11 mouse cellular contexts compared by ENCODE assay signal in the genomic region with DNA sequence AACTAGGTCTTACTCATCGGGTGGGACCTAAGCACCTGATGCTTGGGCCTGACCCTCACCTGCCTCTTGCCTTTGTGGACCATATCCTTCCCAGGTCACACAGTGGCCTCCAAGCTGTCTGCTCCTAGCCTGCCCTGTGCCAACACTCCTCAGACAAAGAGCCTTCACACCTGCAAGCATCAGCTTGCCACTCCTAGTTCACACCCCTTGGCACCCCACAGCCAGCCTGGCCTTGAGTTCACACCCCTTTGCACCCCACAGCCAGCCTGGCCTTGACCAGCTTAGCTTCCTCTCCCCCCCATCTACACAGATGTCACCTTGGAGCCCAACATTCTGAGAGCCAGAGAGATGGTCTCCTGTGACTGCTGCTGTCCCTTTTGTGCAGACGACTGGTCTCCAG. TPM values are rescaled to one million over a fixed set of nuclear protein-coding genes. Genes with fewer than 3 reads are reported as not detected.
DNase-seq lines count a peak whose midpoint lies in the region; ATAC-seq and TF ChIP-seq lines count a peak whose summit lies in the region.
"Had no signal": no experiment of that assay in that cellular context is flagged by ENCODE, and none has a peak within 500 bp of the region (broad histone marks: within the 10 kb centered on the region; RNA-seq: fewer than 3 reads in every experiment).

No protein-coding gene starts in this region.

- DNase-seq in forebrain, embryonic 11.5 days (ENCODE audit: low spot score), result peak; percentile 46
- no peak for DNase-seq in left cerebral cortex, adult 2 months (ENCODE audit: extremely low spot score in 1 of 2, low spot score in 2 of 2)
- no peak for DNase-seq in left cerebral cortex, adult 18-20 months (ENCODE audit: low spot score in 2 of 2)
- DNase-seq in embryo, embryonic 10.5 days (ENCODE audit: low spot score), result no peak
- no peak for DNase-seq in thymus, postnatal 25 days
- DNase-seq: midbrain, embryonic 14.5 days had no signal

- WGBS in forebrain, embryonic 11.5 days, result 90% methylated on average over 2 of the region's 2 CpGs
- 91% methylated on average over 2 of the region's 2 CpGs for WGBS in forebrain, embryonic 16.5 days
- WGBS in heart, embryonic 16.5 days, result 76% methylated on average over 2 of the region's 2 CpGs
- 40% methylated on average over 2 of the region's 2 CpGs for WGBS in small intestine, adult 2 months

- no peak for ATAC-seq in forebrain, embryonic 11.5 days (replicated peaks; ENCODE audit: low FRiP score)
- ATAC-seq in forebrain, embryonic 16.5 days, result no peak
- no peak for ATAC-seq in heart, embryonic 16.5 days (replicated peaks; ENCODE audit: extremely low read depth, insufficient read depth, low FRiP score)
- ATAC-seq: forebrain, embryonic 14.5 days had no signal

- no peak for TF ChIP-seq POLR2A in small intestine, adult 2 months (IDR thresholded peaks at IDR 0.05; ENCODE audit: low read depth, low read length)

- no peak overlapping the region for H3K9ac ChIP-seq in forebrain, embryonic 11.5 days (ENCODE audit: low read length)
- no peak overlapping the region for H3K9ac ChIP-seq in forebrain, embryonic 16.5 days (replicated peaks; ENCODE audit: low read depth, low read length)
- 0 out of 2 replicates have a peak overlapping the region, but pooled peaks have one; percentile 2 for H3K9ac ChIP-seq in heart, embryonic 16.5 days (ENCODE audit: low read length)
- H3K9ac ChIP-seq: kidney, embryonic 15.5 days had no signal

- H3K4me2 ChIP-seq in forebrain, embryonic 11.5 days (ENCODE audit: low read depth, low read length, severe bottlenecking), result no peak overlapping the region
- no peak overlapping the region for H3K4me2 ChIP-seq in forebrain, embryonic 16.5 days (ENCODE audit: low read length)
- no peak overlapping the region for H3K4me2 ChIP-seq in heart, embryonic 16.5 days (ENCODE audit: low read depth, low read length)
- H3K4me2 ChIP-seq: kidney, embryonic 15.5 days had no signal

- no peak overlapping the region for H3K4me3 ChIP-seq in forebrain, embryonic 11.5 days (ENCODE audit: low read depth, low read length)
- no peak overlapping the region for H3K4me3 ChIP-seq in forebrain, embryonic 16.5 days (replicated peaks; ENCODE audit: low read length)
- no peak overlapping the region for H3K4me3 ChIP-seq in left cerebral cortex, adult 2 months
- no peak overlapping the region for H3K4me3 ChIP-seq in heart, embryonic 16.5 days (ENCODE audit: low read length)
- H3K4me3 ChIP-seq in small intestine, adult 2 months (ENCODE audit: low read depth, low read length), result no peak overlapping the region
- H3K4me3 ChIP-seq: kidney, embryonic 15.5 days had no signal

- no peak overlapping the region for H3K27ac ChIP-seq in forebrain, embryonic 11.5 days (ENCODE audit: low read depth, low read length)
- no peak overlapping the region for H3K27ac ChIP-seq in forebrain, embryonic 16.5 days (ENCODE audit: low read length)
- H3K27ac ChIP-seq in left cerebral cortex, adult 2 months, result peak overlapping the region; percentile 64
- H3K27ac ChIP-seq in heart, embryonic 16.5 days (ENCODE audit: low read length), result peak overlapping the region; percentile 70
- H3K27ac ChIP-seq in small intestine, adult 2 months (ENCODE audit: insufficient read depth, low read depth, low read length), result peak overlapping the region; percentile 65; the same call in 1 of the 2 replicates

- intact Hi-C loops in left cerebral cortex, adult 2 months (cut with DNase I), result no loop called here

- no peaks in the 10 kb centered on the region for H3K27me3 ChIP-seq in forebrain, embryonic 11.5 days (ENCODE audit: control insufficient read depth, insufficient read depth, low read length)
- no peaks in the 10 kb centered on the region for H3K27me3 ChIP-seq in forebrain, embryonic 16.5 days (replicated peaks; ENCODE audit: control insufficient read depth, insufficient read depth, low read length)
- no peaks in the 10 kb centered on the region for H3K27me3 ChIP-seq in heart, embryonic 16.5 days (ENCODE audit: control insufficient read depth, insufficient read depth, low read length)
- no peaks in the 10 kb centered on the region for H3K27me3 ChIP-seq in small intestine, adult 2 months (ENCODE audit: control insufficient read depth, insufficient read depth, low read length)
- H3K27me3 ChIP-seq: kidney, embryonic 15.5 days had no signal

- H3K36me3 ChIP-seq in forebrain, embryonic 11.5 days (ENCODE audit: control insufficient read depth, insufficient read depth, low read length), result no peaks in the 10 kb centered on the region
- no peaks in the 10 kb centered on the region for H3K36me3 ChIP-seq in forebrain, embryonic 16.5 days (ENCODE audit: control insufficient read depth, insufficient read depth)
- H3K36me3 ChIP-seq in heart, embryonic 16.5 days (ENCODE audit: control insufficient read depth, insufficient read depth), result no peaks in the 10 kb centered on the region
- H3K36me3 ChIP-seq in small intestine, adult 2 months (ENCODE audit: control insufficient read depth, insufficient read depth, low read length), result peaks cover 3% of the 10 kb centered on the region; the same call in 1 of the 2 replicates
- H3K36me3 ChIP-seq: kidney, embryonic 15.5 days had no signal

- H3K9me3 ChIP-seq in forebrain, embryonic 11.5 days (ENCODE audit: control insufficient read depth, low read length), result no peaks in the 10 kb centered on the region
- H3K9me3 ChIP-seq in forebrain, embryonic 16.5 days (ENCODE audit: control insufficient read depth, low read length), result no peaks in the 10 kb centered on the region
- no peaks in the 10 kb centered on the region for H3K9me3 ChIP-seq in heart, embryonic 16.5 days (replicated peaks; ENCODE audit: control insufficient read depth, low read length)
- H3K9me3 ChIP-seq: kidney, embryonic 15.5 days had no signal

- no peak for TF ChIP-seq CTCF in left cerebral cortex, adult 2 months (IDR thresholded peaks at IDR 0.05)
- TF ChIP-seq CTCF in small intestine, adult 2 months (IDR thresholded peaks at IDR 0.05; ENCODE audit: extremely low read depth, insufficient read length, insufficient replicate concordance, low read depth, low read length), result no peak

- H3K4me1 ChIP-seq in forebrain, embryonic 11.5 days (replicated peaks; ENCODE audit: control insufficient read depth, insufficient read depth, low read length), result peaks cover 21% of the 10 kb centered on the region
- peaks cover 39% of the 10 kb centered on the region for H3K4me1 ChIP-seq in forebrain, embryonic 16.5 days (replicated peaks; ENCODE audit: control insufficient read depth, insufficient read depth, low read length)
- peaks cover 82% of the 10 kb centered on the region for H3K4me1 ChIP-seq in heart, embryonic 16.5 days (ENCODE audit: control insufficient read depth, insufficient read depth, low read length)
- peaks cover 65% of the 10 kb centered on the region for H3K4me1 ChIP-seq in small intestine, adult 2 months (ENCODE audit: control insufficient read depth, insufficient read depth, insufficient read length, low read length)

RNA-seq across cellular contexts. Expression of gene Fam53b, which starts 10.3 kb away (rescaled TPM):
- 44.3 and 45.5 TPM in 2 replicates for polyA plus RNA-seq in forebrain, embryonic 11.5 days (2014; fragmentation: Nextera tagmentation; extraction: Ambion mirVana)
- polyA plus RNA-seq in forebrain, embryonic 16.5 days (2015; fragmentation: Nextera tagmentation; extraction: Ambion mirVana), result 27.3 and 29.2 TPM in 2 replicates
- 10 to 100 TPM; 57.1 to 75.2 TPM for total RNA-seq in left cerebral cortex, adult 2 months (2021)
- 10 to 100 TPM; 71.7 to 73.5 TPM for total RNA-seq in left cerebral cortex, adult 18-20 months (2021)
- polyA plus RNA-seq in heart, embryonic 16.5 days (2015; fragmentation: Nextera tagmentation; extraction: Ambion mirVana), result 16.4 and 21.8 TPM in 2 replicates
- 24.6 and 55.7 TPM in 2 replicates for polyA plus RNA-seq in small intestine, adult 2 months (2012; rRNA removed)

RNA-seq across cellular contexts. Expression of gene Eef1akmt2, which starts 49.1 kb away (rescaled TPM):
- polyA plus RNA-seq in forebrain, embryonic 11.5 days (2014; fragmentation: Nextera tagmentation; extraction: Ambion mirVana), result 80.7 and 91.7 TPM in 2 replicates
- 97.0 and 101 TPM in 2 replicates for polyA plus RNA-seq in forebrain, embryonic 16.5 days (2015; fragmentation: Nextera tagmentation; extraction: Ambion mirVana)
- total RNA-seq in left cerebral cortex, adult 2 months (2021), result 10 to 100 TPM; 33.2 to 33.8 TPM
- 10 to 100 TPM; 33.4 to 35.0 TPM for total RNA-seq in left cerebral cortex, adult 18-20 months (2021)
- polyA plus RNA-seq in heart, embryonic 16.5 days (2015; fragmentation: Nextera tagmentation; extraction: Ambion mirVana), result 35.1 and 43.0 TPM in 2 replicates
- 0.47 and 1.1 TPM in 2 replicates for polyA plus RNA-seq in small intestine, adult 2 months (2012; rRNA removed)

RNA-seq across cellular contexts. Expression of gene Abraxas2, which starts 55.7 kb away (rescaled TPM):
- polyA plus RNA-seq in forebrain, embryonic 11.5 days (2014; fragmentation: Nextera tagmentation; extraction: Ambion mirVana), result 34.9 and 40.6 TPM in 2 replicates
- polyA plus RNA-seq in forebrain, embryonic 16.5 days (2015; fragmentation: Nextera tagmentation; extraction: Ambion mirVana), result 38.1 and 43.5 TPM in 2 replicates
- 10 to 100 TPM; 26.6 to 27.6 TPM for total RNA-seq in left cerebral cortex, adult 2 months (2021)
- 10 to 100 TPM; 29.9 to 30.1 TPM for total RNA-seq in left cerebral cortex, adult 18-20 months (2021)
- 26.0 and 30.0 TPM in 2 replicates for polyA plus RNA-seq in heart, embryonic 16.5 days (2015; fragmentation: Nextera tagmentation; extraction: Ambion mirVana)
- polyA plus RNA-seq in small intestine, adult 2 months (2012; rRNA removed), result 2.6 and 6.2 TPM in 2 replicates

Comparison
In these comparisons a context has a peak if more than half of its experiments do, and no peak if none do; other contexts are left out.
1. H3K27ac ChIP-seq: peak in left cerebral cortex, adult 2 months (single experiment), heart, embryonic 16.5 days (single experiment) and small intestine, adult 2 months (single experiment); none in forebrain, embryonic 11.5 days (single experiment) and forebrain, embryonic 16.5 days (single experiment).
2. RNA of gene Eef1akmt2, which starts 49.1 kb away (polyA plus RNA-seq): 97.0 to 101 TPM in forebrain, embryonic 16.5 days, 80.7 to 91.7 TPM in forebrain, embryonic 11.5 days and 35.1 to 43.0 TPM in heart, embryonic 16.5 days; 0.47 to 1.1 TPM in small intestine, adult 2 months; every median in the first group is over 10 times any median in the second.